Mouse (Mus musculus): ENCODE measurements at regions not wholly inside any gene's neighbourhood (a gene's known extent, or its start where the extent isn't known, plus 50 kb on each side); places are given as distances from the start of the nearest gene placed in this dataset.
A peak's percentile ranks its signal among the peaks of the same experiment; 100 is the strongest.

DNA sequence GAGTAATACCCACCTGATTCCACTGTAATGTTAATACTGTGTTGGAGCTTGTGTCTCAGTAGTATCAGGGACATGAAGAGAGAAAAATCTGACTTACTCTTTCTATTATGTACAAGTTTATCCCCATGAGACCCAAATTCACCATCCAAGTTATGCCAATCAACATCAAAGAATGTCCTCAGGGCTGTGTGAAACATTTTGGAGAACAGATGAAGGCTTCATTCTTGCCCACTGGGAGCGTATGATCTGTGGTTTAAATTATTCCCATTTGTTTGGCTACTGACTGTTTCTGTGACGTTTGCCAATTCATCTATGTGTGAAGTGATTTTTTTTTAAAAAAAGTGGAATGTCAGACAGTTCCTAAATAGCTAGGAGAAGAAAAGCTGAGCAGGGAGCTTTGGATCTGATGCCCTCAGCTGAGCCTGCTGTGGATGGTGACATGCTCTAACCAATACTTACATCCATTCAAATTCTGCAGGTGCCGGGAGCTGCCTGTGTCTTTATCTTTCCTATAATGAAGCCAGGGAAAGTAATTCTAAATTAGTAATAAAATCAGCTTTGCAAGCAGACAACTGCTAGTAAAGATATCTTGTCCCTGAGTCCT is 173.3 kb upstream of the Pitrm1 start:
- Histone ChIP-seq H3K4me1 (no peaks in the 10 kb centered on the region), H3K27me3 (no peaks in the 10 kb centered on the region), H3K9ac (no peak overlapping the region), H3K36me3 (ENCODE audit: poor library complexity, severe bottlenecking) (no peaks in the 10 kb centered on the region), H3K4me2 (no peak overlapping the region), H3K27ac (no peak overlapping the region), H3K9me3 (replicated peaks) (no peaks in the 10 kb centered on the region), H3K4me3 (no peak overlapping the region)
- no peak for ATAC-seq
- WGBS = 69% methylated on average over 3 of the region's 3 CpGs

- Histone ChIP-seq H3K4me1 (no peaks in the 10 kb centered on the region), H3K4me2 (no peak overlapping the region), H3K27me3 (no peaks in the 10 kb centered on the region), H3K4me3 (no peak overlapping the region), H3K36me3 (ENCODE audit: poor library complexity, severe bottlenecking) (no peaks in the 10 kb centered on the region), H3K9me3 (replicated peaks) (no peaks in the 10 kb centered on the region), H3K9ac (no peak overlapping the region), H3K27ac (no peak overlapping the region)
- WGBS = 92% methylated on average over 3 of the region's 3 CpGs
- ATAC-seq = no peak
Observed at GRCm38 (mm10) chr13:6377919-6378318, 170.0 kb upstream of the Pitrm1 start.

DNA sequence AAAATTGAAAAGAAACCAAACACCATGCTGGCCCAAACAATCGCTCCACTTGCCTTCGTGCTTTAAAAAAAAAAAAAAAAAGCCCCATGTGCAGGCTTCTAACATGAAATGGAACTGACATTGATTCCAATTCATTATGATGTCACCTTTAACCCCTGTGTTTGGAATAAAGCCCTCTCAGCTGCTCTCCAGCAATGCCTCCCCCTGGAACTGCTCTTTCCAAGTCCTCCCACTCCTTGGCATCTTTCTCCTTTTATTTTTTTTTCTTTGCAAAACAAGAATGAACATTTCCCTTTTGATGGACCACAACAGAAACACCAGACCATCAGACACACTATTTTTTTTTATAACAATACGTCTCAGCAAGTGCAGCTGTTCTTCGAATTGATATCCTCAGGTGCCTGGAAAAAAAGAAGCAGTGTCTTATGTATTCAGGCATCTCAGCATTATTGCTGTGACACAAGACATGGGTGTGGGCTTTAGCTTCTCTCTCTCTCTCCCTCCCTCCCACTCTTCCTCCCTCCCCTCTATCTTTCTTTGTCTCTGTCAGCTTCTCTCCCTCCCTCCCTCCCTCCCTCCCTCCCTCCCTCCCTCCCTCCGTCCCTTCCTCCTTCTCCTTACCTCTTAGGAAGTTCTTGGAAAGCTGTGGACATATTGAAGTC is 152.3 kb upstream of the Pitrm1 start:
- H3K36me3 ChIP-seq (ENCODE audit: poor library complexity, severe bottlenecking) = no peaks in the 10 kb centered on the region
- ATAC-seq = peak; percentile 74
- H3K9me3 ChIP-seq (replicated peaks) = no peaks in the 10 kb centered on the region
- no peak overlapping the region for H3K4me2 ChIP-seq
- WGBS = 48% methylated on average over 4 of the region's 5 CpGs
- H3K27me3 ChIP-seq = no peaks in the 10 kb centered on the region
- no peak overlapping the region for H3K4me3 ChIP-seq
- H3K4me1 ChIP-seq = no peaks in the 10 kb centered on the region
- no peak overlapping the region for H3K9ac ChIP-seq
- H3K27ac ChIP-seq = no peak overlapping the region

DNA sequence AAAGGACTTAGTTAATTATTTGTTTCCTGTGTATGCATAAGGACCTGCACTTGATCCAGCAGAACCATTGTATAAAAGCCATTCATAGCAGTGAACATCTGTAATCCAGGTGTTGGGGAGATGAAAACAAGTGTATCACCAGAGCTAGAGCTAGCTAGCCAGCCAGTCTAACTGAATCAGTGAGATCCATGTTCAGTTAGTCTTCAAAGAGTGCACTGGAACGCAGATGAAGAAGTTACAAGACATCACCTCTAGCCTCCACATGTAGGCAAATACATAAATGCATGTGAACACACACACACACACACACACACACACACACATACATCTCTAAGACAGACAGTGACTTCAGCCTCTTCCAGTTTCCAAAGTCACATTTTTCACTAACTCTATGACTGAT is 150.3 kb upstream of the Pitrm1 start:
- Histone ChIP-seq H3K4me1 (no peaks in the 10 kb centered on the region), H3K9me3 (replicated peaks) (no peaks in the 10 kb centered on the region), H3K27ac (no peak overlapping the region), H3K4me2 (no peak overlapping the region), H3K4me3 (no peak overlapping the region), H3K36me3 (ENCODE audit: poor library complexity, severe bottlenecking) (no peaks in the 10 kb centered on the region), H3K27me3 (no peaks in the 10 kb centered on the region), H3K9ac (no peak overlapping the region)
- ATAC-seq = no peak
- WGBS = 91% methylated on average over 1 of the region's 1 CpGs

- Histone ChIP-seq H3K36me3 (ENCODE audit: poor library complexity, severe bottlenecking) (no peaks in the 10 kb centered on the region), H3K27ac (no peak overlapping the region), H3K27me3 (no peaks in the 10 kb centered on the region), H3K4me1 (no peaks in the 10 kb centered on the region), H3K4me2 (no peak overlapping the region), H3K9ac (no peak overlapping the region), H3K4me3 (no peak overlapping the region), H3K9me3 (replicated peaks) (no peaks in the 10 kb centered on the region)
- 85% methylated on average over 4 of the region's 4 CpGs for WGBS
- no peak for ATAC-seq
Observed at GRCm38 (mm10) chr13:6431821-6432220, 116.1 kb upstream of the Pitrm1 start.

GRCm38 (mm10) chr13:6446976-6447375 is 101.0 kb upstream of the Pitrm1 start:
- Histone ChIP-seq H3K27me3 (no peaks in the 10 kb centered on the region), H3K9ac (no peak overlapping the region), H3K4me2 (no peak overlapping the region), H3K36me3 (ENCODE audit: poor library complexity, severe bottlenecking) (no peaks in the 10 kb centered on the region), H3K4me1 (no peaks in the 10 kb centered on the region), H3K4me3 (no peak overlapping the region), H3K27ac (no peak overlapping the region), H3K9me3 (replicated peaks) (no peaks in the 10 kb centered on the region)
- ATAC-seq = no peak

DNA sequence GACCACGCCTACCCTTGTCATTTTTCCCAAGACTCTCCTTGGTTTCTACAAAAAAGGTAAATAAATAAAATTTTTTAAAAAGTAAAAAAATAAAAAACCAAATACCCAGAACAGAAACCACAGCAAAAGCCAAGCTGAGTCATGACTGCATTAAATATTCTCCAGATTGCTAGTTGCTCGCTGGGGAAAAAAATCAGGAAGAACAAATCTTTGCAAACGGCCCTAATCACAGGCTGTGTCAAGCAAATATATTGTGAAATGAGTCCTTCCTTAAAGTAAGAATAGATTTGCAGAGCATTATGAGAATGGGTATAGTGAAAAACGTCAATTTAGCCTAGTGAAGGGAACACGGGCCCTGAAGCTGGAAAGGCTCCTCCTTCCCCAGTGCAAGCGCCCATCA is 86.6 kb upstream of the Pitrm1 start:
- H3K4me2 ChIP-seq = no peak overlapping the region
- no peak overlapping the region for H3K4me3 ChIP-seq
- H3K36me3 ChIP-seq (ENCODE audit: poor library complexity, severe bottlenecking) = no peaks in the 10 kb centered on the region
- no peaks in the 10 kb centered on the region for H3K4me1 ChIP-seq
- no peak overlapping the region for H3K27ac ChIP-seq
- H3K9ac ChIP-seq = no peak overlapping the region
- no peaks in the 10 kb centered on the region for H3K9me3 ChIP-seq (replicated peaks)
- ATAC-seq = no peak
- H3K27me3 ChIP-seq = no peaks in the 10 kb centered on the region
- 78% methylated on average over 6 of the region's 6 CpGs for WGBS

DNA sequence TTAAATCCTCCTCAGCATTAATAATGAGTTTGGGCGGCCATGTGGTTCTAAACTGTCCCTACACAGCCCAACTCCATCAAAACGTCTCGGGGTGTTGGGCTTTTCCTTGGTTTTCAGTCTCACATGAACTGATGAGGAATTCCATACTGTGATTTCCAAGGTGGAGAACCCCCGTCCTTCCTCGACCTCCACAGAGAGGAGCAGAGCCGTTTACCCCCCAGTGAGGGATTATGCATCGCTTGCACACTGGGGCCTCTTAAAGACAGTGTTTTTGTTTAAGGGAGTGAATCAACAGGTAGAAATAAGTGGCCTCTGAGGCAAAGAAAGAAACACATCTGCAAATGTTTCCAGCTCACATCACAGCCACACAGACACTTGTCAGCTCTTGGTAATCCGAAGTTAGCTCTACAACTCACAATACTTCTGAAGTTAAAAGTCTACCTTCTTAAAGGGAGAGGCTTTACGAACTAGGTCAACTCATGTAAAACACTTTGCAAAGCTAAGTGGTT is 82.0 kb upstream of the Pitrm1 start:
- no peak overlapping the region for H3K4me2 ChIP-seq
- H3K36me3 ChIP-seq (ENCODE audit: poor library complexity, severe bottlenecking) = no peaks in the 10 kb centered on the region
- peaks cover 17% of the 10 kb centered on the region for H3K4me1 ChIP-seq
- no peaks in the 10 kb centered on the region for H3K27me3 ChIP-seq
- no peak for ATAC-seq
- 13% methylated on average over 9 of the region's 9 CpGs for WGBS
- H3K4me3 ChIP-seq = no peak overlapping the region
- no peak overlapping the region for H3K27ac ChIP-seq
- H3K9ac ChIP-seq = no peak overlapping the region
- no peaks in the 10 kb centered on the region for H3K9me3 ChIP-seq (replicated peaks)

- H3K9me3 ChIP-seq (replicated peaks) = no peaks in the 10 kb centered on the region
- peak; percentile 28 for ATAC-seq
- H3K9ac ChIP-seq = no peak overlapping the region
- H3K4me2 ChIP-seq = no peak overlapping the region
- no peaks in the 10 kb centered on the region for H3K27me3 ChIP-seq
- H3K27ac ChIP-seq = peak overlapping the region; percentile 25; the same call in 1 of the 2 replicates
- WGBS = 55% methylated on average over 11 of the region's 11 CpGs
- H3K4me3 ChIP-seq = no peak overlapping the region
- H3K4me1 ChIP-seq = peaks cover 35% of the 10 kb centered on the region
- no peaks in the 10 kb centered on the region for H3K36me3 ChIP-seq (ENCODE audit: poor library complexity, severe bottlenecking)
Observed at GRCm38 (mm10) chr13:6469446-6470227, 78.3 kb upstream of the Pitrm1 start.

GRCm38 (mm10) chr13:6470286-6471103 is 77.5 kb upstream of the Pitrm1 start:
- no peaks in the 10 kb centered on the region for H3K9me3 ChIP-seq (replicated peaks)
- no peak overlapping the region for H3K4me3 ChIP-seq
- 55% methylated on average over 15 of the region's 15 CpGs for WGBS
- no peaks in the 10 kb centered on the region for H3K36me3 ChIP-seq (ENCODE audit: poor library complexity, severe bottlenecking)
- no peak overlapping the region for H3K4me2 ChIP-seq
- H3K9ac ChIP-seq = no peak overlapping the region
- ATAC-seq = peak; percentile 30
- H3K4me1 ChIP-seq = peaks cover 35% of the 10 kb centered on the region
- H3K27me3 ChIP-seq = no peaks in the 10 kb centered on the region
- no peak overlapping the region for H3K27ac ChIP-seq

GRCm38 (mm10) chr13:6471643-6472042 is 76.3 kb upstream of the Pitrm1 start:
- H3K27me3 ChIP-seq = no peaks in the 10 kb centered on the region
- H3K4me3 ChIP-seq = no peak overlapping the region
- H3K4me1 ChIP-seq = peaks cover 35% of the 10 kb centered on the region
- WGBS = 5% methylated on average over 7 of the region's 7 CpGs
- H3K9ac ChIP-seq = no peak overlapping the region
- H3K4me2 ChIP-seq = no peak overlapping the region
- no peaks in the 10 kb centered on the region for H3K36me3 ChIP-seq (ENCODE audit: poor library complexity, severe bottlenecking)
- ATAC-seq = peak; percentile 63
- no peaks in the 10 kb centered on the region for H3K9me3 ChIP-seq (replicated peaks)
- no peak overlapping the region for H3K27ac ChIP-seq

Measured in forebrain, embryonic 13.5 days (tissue).